Mouse (Mus musculus) liver, embryonic 14.5 days (tissue): ENCODE data around the gene Zg16. TPM values are rescaled to one million over a fixed set of nuclear protein-coding genes. Genes with fewer than 3 reads are reported as not detected.
A peak's percentile ranks its signal among the peaks of the same experiment; 100 is the strongest.

Experiments
- ATAC-seq: fragments of 200-750 bp; cut with Nextera tagmentation; 2 replicates; pipeline ENCODE4 v1.8.0; 2017; ENCODE audit warnings: moderate number of reproducible peaks, mild to moderate bottlenecking, moderate library complexity; ENCODE audit not compliant: insufficient read depth
- DNase-seq, 3 experiments: peaks; one replicate each; pipeline ENCODE4 v3.0.0-alpha.2; 2012 to 2013; ENCODE audit warnings: low read depth in 3 of 3, low spot score in 3 of 3
- H3K27ac ChIP-seq: fragments of 300-500 bp; sonication (generic); 2 replicates; pipeline ENCODE4 v1.5.1; 2014; ENCODE audit warnings: moderate library complexity, mild to moderate bottlenecking, control low read depth, inconsistent platforms
- H3K27me3 ChIP-seq: fragments of 300-500 bp; sonication (generic); 2 replicates; pipeline ENCODE4 v1.6.1; 2014; ENCODE audit warnings: mild to moderate bottlenecking, low read length, moderate library complexity; ENCODE audit not compliant: control insufficient read depth, insufficient read depth
- H3K36me3 ChIP-seq: fragments of 300-500 bp; sonication (generic); replicated peaks from 2 replicates; pipeline ENCODE4 v1.6.1; 2014; ENCODE audit warnings: low read depth; ENCODE audit not compliant: control insufficient read depth, insufficient read depth
- H3K4me1 ChIP-seq, 2 experiments: fragments of 200-500 bp in 1 of 2; fragments of 300-500 bp in 1 of 2; sonication (generic) in 1 of 2; replicated peaks; 2 replicates each; pipeline ENCODE4 v1.6.1; 2012 to 2014; ENCODE audit warnings: antibody characterized with exemption in 1 of 2, inconsistent platforms in 1 of 2, low read length in 1 of 2; ENCODE audit not compliant: control insufficient read depth in 2 of 2, insufficient read depth in 2 of 2
- H3K4me2 ChIP-seq: fragments of 300-500 bp; sonication (generic); 2 replicates; pipeline ENCODE4 v1.6.1; 2014; ENCODE audit warnings: low read depth, mild to moderate bottlenecking, control low read depth, moderate library complexity
- H3K4me3 ChIP-seq, 2 experiments: fragments of 200-500 bp in 1 of 2; fragments of 300-500 bp in 1 of 2; sonication (generic) in 1 of 2; 2 replicates each; pipeline ENCODE4 v1.5.1; 2012 to 2014; ENCODE audit warnings: low read depth in 2 of 2, low read length in 2 of 2, mild to moderate bottlenecking in 2 of 2, control low read depth in 1 of 2, inconsistent platforms in 1 of 2, moderate library complexity in 1 of 2; ENCODE audit not compliant: insufficient read depth in 1 of 2
- H3K9ac ChIP-seq: fragments of 300-500 bp; sonication (generic); replicated peaks from 2 replicates; pipeline ENCODE4 v1.6.1; 2014; ENCODE audit warnings: mild to moderate bottlenecking, control low read depth, moderate library complexity
- H3K9me3 ChIP-seq: fragments of 300-500 bp; sonication (generic); 2 replicates; pipeline ENCODE4 v1.6.1; 2016; ENCODE audit warnings: low read length, mixed read lengths; ENCODE audit not compliant: control insufficient read depth
- CTCF ChIP-seq: IDR thresholded peaks from 2 replicates; pipeline ENCODE4 v1.5.1; 2016; ENCODE audit warnings: antibody characterized with exemption, low read depth, control low read depth
- EP300 ChIP-seq: IDR thresholded peaks from 2 replicates; pipeline ENCODE4 v1.6.1; 2016; ENCODE audit warnings: antibody characterized with exemption, low read depth
- WGBS: fragments of 180-500 bp; shearing (Covaris S2); extraction: QIAGEN DNeasy Blood & Tissue Kit; methylation state at CpG from one replicate; pipeline ENCODE4 v1.1.7; 2014; ENCODE audit not compliant: insufficient replicate concordance; 5-methylcytosine and 5-hydroxymethylcytosine counted together
- polyA plus RNA-seq, 2 experiments: library from polyadenylated mRNA; depleted of rRNA in 1 of 2; stranded (reverse) in 1 of 2; unstranded in 1 of 2; fragments of >200 nt; fragmentation: Nextera tagmentation in 1 of 2; extraction: Ambion mirVana in 1 of 2; gene quantifications; 2 replicates each; pipeline versions ENCODE4 v1.2.1 to v1.2.3; 2012 to 2014

Zg16 gene
- polyA plus RNA-seq, 2 experiments, result 0.08 TPM; not detected in 1

DNA sequence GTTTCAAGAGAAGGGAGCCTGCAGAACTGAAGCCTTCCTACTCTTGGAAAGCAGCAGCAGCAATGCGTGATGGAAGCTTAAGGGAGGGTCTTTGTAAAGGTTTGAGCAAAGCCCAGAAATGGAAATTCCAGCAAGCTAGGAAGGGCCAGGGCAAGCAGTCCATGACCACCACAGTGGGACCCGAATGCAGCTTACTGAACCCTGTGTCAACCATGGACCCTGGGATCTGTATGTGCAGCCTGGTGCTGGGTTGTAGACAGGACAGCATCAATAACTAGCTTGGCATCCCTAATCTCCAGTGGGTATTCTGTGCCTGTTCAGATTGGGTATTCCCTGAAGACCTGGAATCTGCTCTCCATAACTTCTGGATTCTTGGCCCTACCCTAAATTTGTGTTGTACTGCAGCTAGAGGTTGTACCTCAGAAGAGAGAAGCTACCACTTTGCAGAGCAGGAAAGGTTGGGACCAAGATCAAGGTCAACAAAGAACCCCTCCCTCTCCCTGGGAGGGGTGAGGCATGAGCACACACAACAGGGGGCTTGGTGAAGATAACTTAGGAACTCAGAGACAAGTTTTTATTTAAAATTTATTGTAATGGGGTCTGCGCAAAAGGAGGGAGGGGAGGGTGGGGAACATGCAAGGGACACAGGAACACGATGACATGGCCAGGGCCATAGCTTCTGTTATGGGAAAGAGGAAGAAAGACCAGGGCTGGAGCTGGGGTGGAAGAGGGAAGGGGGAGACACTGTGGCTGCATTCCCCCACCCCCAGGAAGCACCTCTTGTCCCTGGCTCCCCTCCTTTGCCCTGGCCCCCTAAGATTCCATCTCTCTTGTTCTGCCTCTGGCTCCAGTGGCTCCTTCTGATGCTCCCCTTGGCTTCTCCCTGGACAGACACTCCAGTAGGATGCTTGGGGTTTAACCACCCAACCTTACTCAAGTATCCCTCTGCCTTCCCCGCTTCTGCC lies 65.3 kb downstream of the Zg16 start:
- no peak for ATAC-seq
- Histone ChIP-seq H3K36me3 (peaks cover 27% of the 10 kb centered on the region), H3K9ac (peak overlapping the region; percentile 48), H3K4me3 (peak overlapping the region; percentile 13 to 36), H3K27ac (no peak overlapping the region), H3K27me3 (no peaks in the 10 kb centered on the region), H3K4me2 (peak overlapping the region; percentile 67), H3K9me3 (no peaks in the 10 kb centered on the region), H3K4me1 (peaks cover 24 to 29% of the 10 kb centered on the region in 2 experiments)
- TF ChIP-seq EP300, result no peak; the same call in 1 of the 2 replicates
- TF ChIP-seq CTCF, result no peak
- DNase-seq, result no peak
- 34% methylated on average over 5 of the region's 5 CpGs for WGBS

DNA sequence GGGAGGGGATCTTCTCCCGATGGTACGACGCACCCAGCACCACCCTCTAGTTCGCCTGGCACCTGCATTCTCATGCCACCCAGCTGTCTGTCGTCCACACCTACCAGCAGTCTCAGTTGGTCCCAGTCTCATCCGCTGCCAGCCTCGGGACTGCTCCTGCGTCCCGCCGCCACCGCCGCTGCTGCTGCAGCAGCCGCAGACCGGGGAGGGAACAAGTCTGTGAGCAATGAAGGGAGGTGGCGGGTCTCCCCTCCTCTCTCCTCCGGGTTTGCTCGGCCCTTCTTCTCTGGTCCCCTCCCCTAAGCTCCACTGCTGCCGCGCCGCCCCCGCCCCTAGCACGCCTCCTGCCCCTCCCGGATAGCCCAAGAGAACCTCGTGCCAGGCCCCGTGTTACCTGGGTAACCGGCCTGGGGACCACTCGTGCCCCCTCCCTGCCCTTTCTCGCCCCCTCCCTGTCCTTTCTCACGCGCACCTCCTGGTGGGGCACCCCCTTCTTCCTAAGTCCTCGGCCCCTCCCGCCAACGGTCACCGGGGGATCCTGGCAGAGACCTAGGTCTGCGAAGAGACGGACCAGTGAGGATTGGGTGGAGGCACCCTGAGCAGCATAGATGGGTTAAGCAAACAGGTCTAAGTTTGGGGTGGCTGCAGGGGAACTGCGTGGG lies 66.1 kb downstream of the Zg16 start, which contains the start of the genes Gm42742 and Prrt2:
Gene Gm42742 (minus strand): TSS at position 197 of the 662 bp plus-strand sequence.
Gene Prrt2 (minus strand): TSS at position 311 of the 662 bp plus-strand sequence.
- H3K9me3 ChIP-seq, result no peaks in the 10 kb centered on the region
- H3K27me3 ChIP-seq, result no peaks in the 10 kb centered on the region
- no peak within 1 kb of the TSS for H3K27ac ChIP-seq
- peak within 1 kb of the TSS; percentile 48 for H3K9ac ChIP-seq
- TF ChIP-seq EP300 (no peak), CTCF (no peak)
- ATAC-seq, result no peak
- peak within 1 kb of the TSS; percentile 13 to 36 for H3K4me3 ChIP-seq
- peak within 1 kb of the TSS; percentile 67 for H3K4me2 ChIP-seq
- no peak for DNase-seq
- peaks cover 27% of the 10 kb centered on the region for H3K36me3 ChIP-seq
- H3K4me1 ChIP-seq, result peaks cover 24 to 29% of the 10 kb centered on the region in 2 experiments
- 2% methylated on average over 36 of the region's 37 CpGs for WGBS

- 61% methylated on average over 5 of the region's 5 CpGs for WGBS
- H3K4me3 ChIP-seq, result peak overlapping the region; percentile 7 to 36; a peak in 2 of 4 replicates
- H3K27ac ChIP-seq, result no peak overlapping the region
- H3K36me3 ChIP-seq, result peaks cover 27% of the 10 kb centered on the region
- no peak for ATAC-seq
- H3K4me1 ChIP-seq, result peaks cover 24 to 35% of the 10 kb centered on the region in 2 experiments
- H3K9me3 ChIP-seq, result no peaks in the 10 kb centered on the region
- no peaks in the 10 kb centered on the region for H3K27me3 ChIP-seq
- DNase-seq, result no peak
- H3K4me2 ChIP-seq, result peak overlapping the region; percentile 67
- H3K9ac ChIP-seq, result no peak overlapping the region
- TF ChIP-seq CTCF (no peak), EP300 (no peak)
These were observed 66.6 kb downstream of the Zg16 start for GRCm38 (mm10) chr7:127020491-127020890.

DNA sequence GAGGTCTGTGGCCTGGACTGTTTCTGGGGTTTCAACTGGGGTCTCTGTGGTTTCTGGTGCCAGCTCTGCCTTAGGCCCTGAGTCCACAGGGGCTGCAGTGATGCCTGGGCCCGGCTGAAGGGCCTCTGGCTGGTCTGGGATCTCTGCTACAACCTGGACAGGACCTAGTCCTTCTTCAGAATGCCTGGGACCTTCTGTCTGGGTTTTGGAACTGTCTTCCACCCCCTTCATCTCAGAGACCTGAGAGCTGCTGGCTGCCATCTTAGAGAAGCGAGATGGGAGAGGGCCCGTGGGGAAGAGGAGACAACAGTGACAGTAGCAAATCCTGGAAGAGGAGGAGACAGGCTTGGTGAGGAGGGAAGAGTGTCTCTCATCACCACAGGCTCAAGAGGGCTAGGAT lies 67.1 kb downstream of the Zg16 start:
- Histone ChIP-seq H3K9me3 (no peaks in the 10 kb centered on the region), H3K9ac (no peak overlapping the region), H3K4me2 (no peak overlapping the region), H3K4me3 (no peak overlapping the region), H3K36me3 (peaks cover 29% of the 10 kb centered on the region), H3K27ac (no peak overlapping the region), H3K27me3 (no peaks in the 10 kb centered on the region), H3K4me1 (peaks cover 24 to 36% of the 10 kb centered on the region in 2 experiments)
- TF ChIP-seq CTCF (no peak), EP300 (no peak)
- WGBS, result 67% methylated on average over 3 of the region's 3 CpGs
- DNase-seq (no peak), ATAC-seq (no peak)
